Mouse (Mus musculus) liver, embryonic 16.5 days (tissue): ENCODE data around the gene 4931440F15Rik. TPM values are rescaled to one million over a fixed set of nuclear protein-coding genes. Genes with fewer than 3 reads are reported as not detected.

Experiments used
- polyA plus RNA-seq: library from polyadenylated mRNA; unstranded; fragments of >200 nt; fragmentation: Nextera tagmentation; extraction: Ambion mirVana; gene quantifications from 2 replicates; pipeline ENCODE4 v1.2.1, GENCODE M21; 2015

Gene 4931440F15Rik
- polyA plus RNA-seq, 1 experiment from 2014 or later, result 0.25 TPM

Other genes starting within 250 kb of the 4931440F15Rik start
- 9.8 and 11.4 TPM in 2 replicates for gene Rtn4, start 132.7 kb downstream of the 4931440F15Rik start, polyA plus RNA-seq
- 0.12 and 0.27 TPM in 2 replicates for gene Eml6, start 200.4 kb upstream of the 4931440F15Rik start, polyA plus RNA-seq